Mouse (Mus musculus) embryonic facial prominence, embryonic 11.5 days (tissue): Measurements from ENCODE around the gene Gpha2. TPM values are rescaled to one million over a fixed set of nuclear protein-coding genes. Genes with fewer than 3 reads are reported as not detected.

Experiments
- ATAC-seq: fragments of 200-750 bp; cut with Nextera tagmentation; replicated peaks from 2 replicates; pipeline ENCODE4 v1.8.0; 2017; ENCODE audit warnings: low read depth; ENCODE audit not compliant: insufficient number of reproducible peaks, low FRiP score, low TSS enrichment
- DNase-seq: peaks from one replicate; pipeline ENCODE4 v3.0.0-alpha.2; 2015; ENCODE audit warnings: low spot score
- H3K27ac ChIP-seq: fragments of 300-500 bp; sonication (generic); replicated peaks from 2 replicates; pipeline ENCODE4 v1.5.1; 2014; ENCODE audit warnings: mild to moderate bottlenecking, low read depth, low read length, control low read depth
- H3K27me3 ChIP-seq: fragments of 300-500 bp; sonication (generic); 2 replicates; pipeline ENCODE4 v1.6.1; 2014; ENCODE audit warnings: mild to moderate bottlenecking, low read length, moderate library complexity, mixed read lengths; ENCODE audit not compliant: control insufficient read depth, insufficient read depth
- H3K36me3 ChIP-seq: fragments of 300-500 bp; sonication (generic); replicated peaks from 2 replicates; pipeline ENCODE4 v1.6.1; 2014; ENCODE audit warnings: low read depth, mild to moderate bottlenecking, low read length, moderate library complexity, mixed read lengths; ENCODE audit not compliant: control insufficient read depth, insufficient read depth
- H3K4me1 ChIP-seq: fragments of 300-500 bp; sonication (generic); 2 replicates; pipeline ENCODE4 v1.6.1; 2014; ENCODE audit warnings: low read length, mixed read lengths; ENCODE audit not compliant: control insufficient read depth, insufficient read depth
- H3K4me2 ChIP-seq: fragments of 300-500 bp; sonication (generic); 2 replicates; pipeline ENCODE4 v1.6.1; 2014; ENCODE audit warnings: low read depth, mild to moderate bottlenecking, control low read depth, low read length, moderate library complexity
- H3K4me3 ChIP-seq: fragments of 300-500 bp; sonication (generic); 2 replicates; pipeline ENCODE4 v1.5.1; 2014; ENCODE audit warnings: low read depth, low read length, control low read depth
- H3K9ac ChIP-seq: fragments of 300-500 bp; sonication (generic); replicated peaks from 2 replicates; pipeline ENCODE4 v1.6.1; 2014; ENCODE audit warnings: mild to moderate bottlenecking, control low read depth, low read length
- H3K9me3 ChIP-seq: fragments of 300-500 bp; sonication (generic); replicated peaks from 2 replicates; pipeline ENCODE4 v1.6.1; 2016; ENCODE audit warnings: mild to moderate bottlenecking, low read length, inconsistent platforms, mixed read lengths; ENCODE audit not compliant: control insufficient read depth
- WGBS: fragments of 180-500 bp; shearing (Covaris S2); extraction: QIAGEN DNeasy Blood & Tissue Kit; methylation state at CpG from one replicate; pipeline ENCODE4 v1.1.7; 2014; 5-methylcytosine and 5-hydroxymethylcytosine counted together
- microRNA counts: library from miRNA; unstranded; fragments of <30 nt; microRNA quantifications from one replicate; lab custom pipeline; 2016
- microRNA-seq: library from miRNA; unstranded; fragments of <30 nt; microRNA quantifications from one replicate; pipeline ENCODE4, GENCODE M21; 2016; ENCODE audit warnings: borderline number of aligned reads
- polyA plus RNA-seq: library from polyadenylated mRNA; unstranded; fragments of >200 nt; fragmentation: Nextera tagmentation; extraction: Ambion mirVana; gene quantifications from 2 replicates; pipeline ENCODE4 v1.2.1, GENCODE M21; 2014

Gene Gpha2
- polyA plus RNA-seq, 1 experiment from 2014 or later, result 1.9 TPM

- H3K4me1 ChIP-seq, result peaks cover 5% of the 10 kb centered on the region
- ATAC-seq, result peak; percentile 89
- H3K4me3 ChIP-seq, result peak within 1 kb of the TSS; percentile 83
- no peaks in the 10 kb centered on the region for H3K27me3 ChIP-seq
- H3K36me3 ChIP-seq, result peaks cover 4% of the 10 kb centered on the region
- WGBS, result under 1% methylated on average over 105 of the region's 106 CpGs
- DNase-seq, result peak; percentile 98
- H3K9me3 ChIP-seq, result no peaks in the 10 kb centered on the region
- peak within 1 kb of the TSS; percentile 83 for H3K9ac ChIP-seq
- peak within 1 kb of the TSS; percentile 62 for H3K27ac ChIP-seq
- H3K4me2 ChIP-seq, result peak within 1 kb of the TSS; percentile 93
Observed at GRCm38 (mm10) chr19:6276426-6277421, 50.5 kb downstream of the Gpha2 start, which contains the start of gene Ehd1. TSS of gene Ehd1 (plus strand) at chr19:6276725.

MicroRNA genes within 50 kb of the gene (microRNA counts, 519-probe panel; counts per million panel counts)
- 2,282 counts per million, percentile 18 among the panel's probes with 10 or more counts for microRNA mmu-miR-192 (lab: Ali Mortazavi, UCI)

Small RNA genes lying within 50 kb of the gene (microRNA-seq; reads per million reads assigned to microRNA genes)
- 108 reads per million, percentile 41 among the genes with 10 or more reads in this experiment for gene Mir192
- 84.7 reads per million, percentile 38 among the genes with 10 or more reads in this experiment for gene Mir194-2

Other genes starting within 250 kb of the Gpha2 start
- gene Slc22a20, start 240.2 kb upstream of the Gpha2 start, polyA plus RNA-seq, result not detected in 2 replicates
- gene Capn1, start 210.5 kb upstream of the Gpha2 start, polyA plus RNA-seq, result 4.5 and 5.0 TPM in 2 replicates
- gene Syvn1, start 179.8 kb upstream of the Gpha2 start, polyA plus RNA-seq, result 18.8 and 20.2 TPM in 2 replicates
- 96.6 and 100 TPM in 2 replicates for gene Mrpl49, start 168.6 kb upstream of the Gpha2 start, polyA plus RNA-seq
- 773 and 801 TPM in 2 replicates for gene Fau, start 168.5 kb upstream of the Gpha2 start, polyA plus RNA-seq
- 40.8 and 44.2 TPM in 2 replicates for gene Znhit2, start 165.2 kb upstream of the Gpha2 start, polyA plus RNA-seq
- gene Tm7sf2, start 158.0 kb upstream of the Gpha2 start, polyA plus RNA-seq, result 26.0 and 26.3 TPM in 2 replicates
- 41.1 and 44.4 TPM in 2 replicates for gene Vps51, start 149.1 kb upstream of the Gpha2 start, polyA plus RNA-seq
- not detected in 2 replicates for gene Tmem262, start 146.3 kb upstream of the Gpha2 start, polyA plus RNA-seq
- 1.7 TPM in 1 of 2 replicates, not detected in the other for gene Gm28374, start 144.1 kb upstream of the Gpha2 start, polyA plus RNA-seq
- 60.7 and 69.9 TPM in 2 replicates for gene Zfpl1, start 141.4 kb upstream of the Gpha2 start, polyA plus RNA-seq
- gene Cdca5, start 141.4 kb upstream of the Gpha2 start, polyA plus RNA-seq, result 59.2 and 65.2 TPM in 2 replicates
- gene AC131692.1, start 132.0 kb upstream of the Gpha2 start, polyA plus RNA-seq, result not detected in 2 replicates
- 0.21 and 0.49 TPM in 2 replicates for gene Naaladl1, start 120.6 kb upstream of the Gpha2 start, polyA plus RNA-seq
- 60.7 and 68.3 TPM in 2 replicates for gene Sac3d1, start 107.7 kb upstream of the Gpha2 start, polyA plus RNA-seq
- 25.4 and 30.7 TPM in 2 replicates for gene Snx15, start 98.1 kb upstream of the Gpha2 start, polyA plus RNA-seq
- not detected in 2 replicates for gene Batf2, start 85.4 kb upstream of the Gpha2 start, polyA plus RNA-seq
- 72.8 and 81.4 TPM in 2 replicates for gene Arl2, start 84.8 kb upstream of the Gpha2 start, polyA plus RNA-seq
- not detected in 2 replicates for gene Majin, start 42.0 kb upstream of the Gpha2 start, polyA plus RNA-seq
- gene Ppp2r5b, start 9.5 kb downstream of the Gpha2 start, polyA plus RNA-seq, result 25.0 and 27.8 TPM in 2 replicates
- 6.5 and 7.7 TPM in 2 replicates for gene Atg2a, start 15.3 kb downstream of the Gpha2 start, polyA plus RNA-seq
- gene Ehd1, start 50.3 kb downstream of the Gpha2 start, polyA plus RNA-seq, result 50.9 and 58.1 TPM in 2 replicates
- 0.43 and 0.61 TPM in 2 replicates for gene Cdc42bpg, start 80.1 kb downstream of the Gpha2 start, polyA plus RNA-seq
- gene Men1, start 108.6 kb downstream of the Gpha2 start, polyA plus RNA-seq, result 49.7 and 51.1 TPM in 2 replicates
- 5.6 and 6.4 TPM in 2 replicates for gene Map4k2, start 114.8 kb downstream of the Gpha2 start, polyA plus RNA-seq
- 157 and 172 TPM in 2 replicates for gene Sf1, start 137.3 kb downstream of the Gpha2 start, polyA plus RNA-seq
- gene Pygm, start 158.0 kb downstream of the Gpha2 start, polyA plus RNA-seq, result 1.4 and 2.8 TPM in 2 replicates
- 15.6 and 17.2 TPM in 2 replicates for gene Rasgrp2, start 173.0 kb downstream of the Gpha2 start, polyA plus RNA-seq
- gene Nrxn2, start 192.4 kb downstream of the Gpha2 start, polyA plus RNA-seq, result 4.1 and 5.0 TPM in 2 replicates